Mouse (Mus musculus): ENCODE measurements at regions not wholly inside any gene's neighbourhood (a gene's known extent, or its start where the extent isn't known, plus 50 kb on each side); places are given as distances from the start of the nearest gene placed in this dataset.

- Histone ChIP-seq H3K27me3 (ENCODE audit: insufficient read depth, low read length) (no peaks in the 10 kb centered on the region), H3K9me3 (ENCODE audit: low read length) (no peaks in the 10 kb centered on the region), H3K36me3 (ENCODE audit: insufficient read depth, low read length) (no peaks in the 10 kb centered on the region), H3K4me1 (replicated peaks; ENCODE audit: low read depth, low read length) (peaks cover 5% of the 10 kb centered on the region), H3K4me3 (replicated peaks; ENCODE audit: low read length) (no peak overlapping the region)
- TF ChIP-seq POU5F1 (IDR thresholded peaks at IDR 0.05; ENCODE audit: borderline replicate concordance, low read length) (no peak), CTCF (conservative IDR thresholded peaks at IDR 0.05; ENCODE audit: low read length) (no peak), NANOG (IDR thresholded peaks at IDR 0.05; ENCODE audit: borderline replicate concordance, low read length) (no peak)
Observed at GRCm38 (mm10) chr10:8021971-8022370, 65.9 kb upstream of the Tab2 start.

GRCm38 (mm10) chr10:8020916-8021705 is 65.1 kb upstream of the Tab2 start:
- Histone ChIP-seq H3K4me3 (replicated peaks; ENCODE audit: low read length) (no peak overlapping the region), H3K9me3 (ENCODE audit: low read length) (no peaks in the 10 kb centered on the region), H3K36me3 (ENCODE audit: insufficient read depth, low read length) (no peaks in the 10 kb centered on the region), H3K4me1 (replicated peaks; ENCODE audit: low read depth, low read length) (peaks cover 5% of the 10 kb centered on the region), H3K27me3 (ENCODE audit: insufficient read depth, low read length) (no peaks in the 10 kb centered on the region)
- TF ChIP-seq POU5F1 (IDR thresholded peaks at IDR 0.05; ENCODE audit: borderline replicate concordance, low read length) (no peak), NANOG (IDR thresholded peaks at IDR 0.05; ENCODE audit: borderline replicate concordance, low read length) (no peak), CTCF (conservative IDR thresholded peaks at IDR 0.05; ENCODE audit: low read length) (no peak)

GRCm38 (mm10) chr10:8020113-8020512 is 64.1 kb upstream of the Tab2 start:
- H3K27me3 ChIP-seq (ENCODE audit: insufficient read depth, low read length), result no peaks in the 10 kb centered on the region
- H3K4me1 ChIP-seq (replicated peaks; ENCODE audit: low read depth, low read length), result peaks cover 5% of the 10 kb centered on the region
- TF ChIP-seq CTCF (conservative IDR thresholded peaks at IDR 0.05; ENCODE audit: low read length) (no peak), NANOG (IDR thresholded peaks at IDR 0.05; ENCODE audit: borderline replicate concordance, low read length) (no peak), POU5F1 (IDR thresholded peaks at IDR 0.05; ENCODE audit: borderline replicate concordance, low read length) (no peak)
- no peaks in the 10 kb centered on the region for H3K9me3 ChIP-seq (ENCODE audit: low read length)
- H3K4me3 ChIP-seq (replicated peaks; ENCODE audit: low read length), result no peak overlapping the region
- no peaks in the 10 kb centered on the region for H3K36me3 ChIP-seq (ENCODE audit: insufficient read depth, low read length)

GRCm38 (mm10) chr10:8018229-8019026 is 62.4 kb upstream of the Tab2 start:
- H3K36me3 ChIP-seq (ENCODE audit: insufficient read depth, low read length), result no peaks in the 10 kb centered on the region
- no peaks in the 10 kb centered on the region for H3K27me3 ChIP-seq (ENCODE audit: insufficient read depth, low read length)
- TF ChIP-seq POU5F1 (IDR thresholded peaks at IDR 0.05; ENCODE audit: borderline replicate concordance, low read length), result no peak
- no peak for TF ChIP-seq CTCF (conservative IDR thresholded peaks at IDR 0.05; ENCODE audit: low read length)
- no peak for TF ChIP-seq NANOG (IDR thresholded peaks at IDR 0.05; ENCODE audit: borderline replicate concordance, low read length)
- H3K4me1 ChIP-seq (replicated peaks; ENCODE audit: low read depth, low read length), result peaks cover 5% of the 10 kb centered on the region
- H3K9me3 ChIP-seq (ENCODE audit: low read length), result no peaks in the 10 kb centered on the region
- no peak overlapping the region for H3K4me3 ChIP-seq (replicated peaks; ENCODE audit: low read length)

- peaks cover 5% of the 10 kb centered on the region for H3K4me1 ChIP-seq (replicated peaks; ENCODE audit: low read depth, low read length)
- H3K4me3 ChIP-seq (replicated peaks; ENCODE audit: low read length), result no peak overlapping the region
- no peaks in the 10 kb centered on the region for H3K36me3 ChIP-seq (ENCODE audit: insufficient read depth, low read length)
- no peak for TF ChIP-seq NANOG (IDR thresholded peaks at IDR 0.05; ENCODE audit: borderline replicate concordance, low read length)
- H3K9me3 ChIP-seq (ENCODE audit: low read length), result no peaks in the 10 kb centered on the region
- H3K27me3 ChIP-seq (ENCODE audit: insufficient read depth, low read length), result no peaks in the 10 kb centered on the region
Observed at GRCm38 (mm10) chr10:8016741-8017140, 60.7 kb upstream of the Tab2 start.

- no peaks in the 10 kb centered on the region for H3K36me3 ChIP-seq (ENCODE audit: insufficient read depth, low read length)
- TF ChIP-seq CTCF (conservative IDR thresholded peaks at IDR 0.05; ENCODE audit: low read length), result no peak
- TF ChIP-seq NANOG (IDR thresholded peaks at IDR 0.05; ENCODE audit: borderline replicate concordance, low read length), result no peak
- no peak for TF ChIP-seq POU5F1 (IDR thresholded peaks at IDR 0.05; ENCODE audit: borderline replicate concordance, low read length)
- no peak overlapping the region for H3K4me3 ChIP-seq (replicated peaks; ENCODE audit: low read length)
- H3K27me3 ChIP-seq (ENCODE audit: insufficient read depth, low read length), result no peaks in the 10 kb centered on the region
- no peaks in the 10 kb centered on the region for H3K4me1 ChIP-seq (replicated peaks; ENCODE audit: low read depth, low read length)
- H3K9me3 ChIP-seq (ENCODE audit: low read length), result no peaks in the 10 kb centered on the region
Observed at GRCm38 (mm10) chr10:8011744-8012143, 55.7 kb upstream of the Tab2 start.

- H3K9me3 ChIP-seq (ENCODE audit: low read length), result no peaks in the 10 kb centered on the region
- no peaks in the 10 kb centered on the region for H3K4me1 ChIP-seq (replicated peaks; ENCODE audit: low read depth, low read length)
- no peaks in the 10 kb centered on the region for H3K36me3 ChIP-seq (ENCODE audit: insufficient read depth, low read length)
- TF ChIP-seq NANOG (IDR thresholded peaks at IDR 0.05; ENCODE audit: borderline replicate concordance, low read length), result no peak
- no peak for TF ChIP-seq POU5F1 (IDR thresholded peaks at IDR 0.05; ENCODE audit: borderline replicate concordance, low read length)
- no peak for TF ChIP-seq CTCF (conservative IDR thresholded peaks at IDR 0.05; ENCODE audit: low read length)
- no peak overlapping the region for H3K4me3 ChIP-seq (replicated peaks; ENCODE audit: low read length)
- no peaks in the 10 kb centered on the region for H3K27me3 ChIP-seq (ENCODE audit: insufficient read depth, low read length)
Observed at GRCm38 (mm10) chr10:8011138-8011537, 55.1 kb upstream of the Tab2 start.

GRCm38 (mm10) chr10:8009855-8010254 is 53.8 kb upstream of the Tab2 start:
- Histone ChIP-seq H3K4me1 (replicated peaks; ENCODE audit: low read depth, low read length) (no peaks in the 10 kb centered on the region), H3K27me3 (ENCODE audit: insufficient read depth, low read length) (no peaks in the 10 kb centered on the region), H3K9me3 (ENCODE audit: low read length) (no peaks in the 10 kb centered on the region), H3K4me3 (replicated peaks; ENCODE audit: low read length) (no peak overlapping the region), H3K36me3 (ENCODE audit: insufficient read depth, low read length) (no peaks in the 10 kb centered on the region)
- TF ChIP-seq CTCF (conservative IDR thresholded peaks at IDR 0.05; ENCODE audit: low read length), result no peak
- no peak for TF ChIP-seq POU5F1 (IDR thresholded peaks at IDR 0.05; ENCODE audit: borderline replicate concordance, low read length)
- no peak for TF ChIP-seq NANOG (IDR thresholded peaks at IDR 0.05; ENCODE audit: borderline replicate concordance, low read length)

Measured in E14TG2a.4 (cell line).